Mouse (Mus musculus) lung, postnatal 14 days (tissue): ENCODE measurements at regions not wholly inside any gene's neighbourhood (a gene's known extent, or its start where the extent isn't known, plus 50 kb on each side); places are given as distances from the start of the nearest gene placed in this dataset.
"Not testable (repeated sequence)": the region's sequence is repeated elsewhere in the genome, so short reads cannot be mapped to it uniquely, and the experiment has no call there.

Experiments used
- DNase-seq: peaks from one replicate; pipeline ENCODE4 v3.0.0; 2021

DNA sequence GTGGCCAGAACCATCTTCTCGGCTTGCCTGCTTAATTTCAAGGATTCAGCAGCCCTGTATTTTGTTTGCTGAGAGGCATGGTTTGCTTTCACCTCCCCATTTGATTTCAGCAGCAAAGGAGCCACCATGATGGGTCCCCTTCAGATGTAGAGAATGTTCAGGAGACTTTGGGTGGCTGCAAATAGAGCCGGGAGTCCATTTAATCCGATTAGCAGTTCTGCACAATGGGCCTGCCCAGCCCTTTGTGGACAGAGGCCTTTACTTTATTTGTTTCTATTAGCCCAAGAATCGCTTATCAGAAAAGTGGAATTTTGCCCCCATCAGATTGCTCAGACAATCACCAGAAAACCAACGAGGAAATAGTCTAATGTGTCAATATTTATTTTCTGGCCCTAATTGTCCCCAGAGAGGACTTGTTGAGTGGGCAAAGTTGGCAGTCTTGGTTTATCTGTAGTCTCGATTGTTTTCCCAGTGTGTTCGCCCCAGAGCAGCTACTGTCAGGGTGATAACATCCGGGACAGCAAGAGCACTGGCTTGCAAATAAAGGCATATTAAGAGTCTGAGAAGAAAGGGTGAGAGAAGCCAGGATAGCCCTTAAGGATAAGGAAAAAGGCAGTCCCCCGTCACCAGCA, 130.6 kb upstream of the Kiz start:
- no peak for DNase-seq

- no peak for DNase-seq
These were observed 127.0 kb upstream of the Kiz start for GRCm38 (mm10) chr2:146728693-146729092.

DNA sequence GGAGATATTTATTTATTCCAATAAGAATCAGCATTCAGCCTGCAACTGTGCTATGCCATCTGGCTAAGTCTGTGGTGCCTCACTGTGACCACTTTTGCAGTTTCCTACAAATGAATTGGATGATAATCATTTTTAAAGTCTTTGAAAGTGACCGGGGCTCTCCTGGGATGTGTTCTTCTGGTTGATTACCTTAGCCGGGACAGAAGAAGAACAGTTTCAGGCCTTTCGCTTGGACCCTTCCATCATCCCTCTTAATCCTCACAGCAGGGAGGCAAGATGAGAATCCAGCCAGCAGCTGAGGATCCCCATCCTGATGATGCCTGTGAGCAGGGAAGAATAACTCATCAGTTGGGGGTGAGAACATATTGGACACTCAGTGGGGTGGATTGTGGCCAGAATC, 124.6 kb upstream of the Kiz start:
- DNase-seq: no peak

DNA sequence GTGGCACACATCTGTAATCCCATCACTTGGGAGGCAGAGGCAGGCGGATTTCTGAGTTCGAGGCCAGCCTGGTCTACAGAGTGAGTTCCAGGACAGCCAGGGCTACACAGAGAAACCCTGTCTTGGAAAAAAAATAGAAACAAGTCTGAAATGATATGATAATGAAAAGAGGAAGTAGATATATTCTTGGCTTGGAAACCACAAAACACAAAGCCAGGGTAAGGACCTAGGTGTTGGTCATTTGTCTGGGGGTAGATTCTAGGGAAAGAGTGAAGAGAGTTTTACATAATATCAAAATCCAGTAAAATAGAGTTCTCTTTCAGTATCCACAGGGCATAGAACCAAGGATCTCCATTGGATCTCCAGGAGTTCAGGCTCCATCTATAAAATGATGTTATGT, 122.8 kb upstream of the Kiz start:
- DNase-seq: not testable (repeated sequence)

- DNase-seq: no peak
These were observed 111.3 kb upstream of the Kiz start for GRCm38 (mm10) chr2:146744396-146744795.

- DNase-seq: no peak
These were observed 110.5 kb upstream of the Kiz start for GRCm38 (mm10) chr2:146745012-146745682.

DNA sequence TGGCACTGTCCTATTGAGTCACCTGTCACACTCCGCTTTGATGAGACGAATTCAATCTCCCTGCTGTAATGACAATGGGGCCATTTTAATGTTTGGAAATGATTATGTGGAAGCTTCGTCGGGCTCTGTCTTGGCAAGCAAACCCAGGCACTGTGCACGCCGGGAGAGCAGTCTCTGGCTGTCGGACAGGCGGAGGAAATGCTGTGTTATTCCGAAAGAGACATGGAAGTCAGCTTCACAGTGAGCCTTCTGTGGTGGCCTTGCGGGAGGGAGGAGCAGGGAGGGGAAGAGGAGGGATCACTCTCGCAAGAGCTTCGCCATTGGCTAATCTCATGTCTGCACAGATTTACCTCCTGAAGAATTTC, 110.0 kb upstream of the Kiz start:
- DNase-seq: no peak

DNA sequence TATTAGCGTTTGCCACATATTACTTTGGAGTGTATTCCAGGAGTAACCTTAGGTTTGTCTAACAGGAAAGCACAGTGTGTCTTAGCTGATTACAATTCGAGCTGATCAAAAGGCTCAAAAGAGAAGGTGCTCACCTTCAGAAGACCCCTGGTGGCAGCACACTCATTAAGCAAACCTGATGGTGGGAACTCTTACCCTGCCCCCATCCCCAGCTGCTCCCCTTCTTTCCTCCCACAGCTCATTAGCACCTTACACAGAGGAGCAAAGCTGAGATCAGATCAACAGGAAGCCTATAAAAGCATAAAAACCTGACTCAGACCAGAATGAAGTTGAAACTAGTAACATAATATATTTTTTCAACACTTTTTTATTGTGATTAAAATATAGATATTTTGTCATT, 101.7 kb upstream of the Kiz start:
- DNase-seq: no peak

GRCm38 (mm10) chr2:146763522-146764144, 92.0 kb upstream of the Kiz start:
- DNase-seq: no peak

GRCm38 (mm10) chr2:146764313-146765255, 91.1 kb upstream of the Kiz start:
- peak; percentile 11 for DNase-seq

- no peak for DNase-seq
These were observed 80.8 kb upstream of the Kiz start for GRCm38 (mm10) chr2:146774876-146775275.

GRCm38 (mm10) chr2:146787132-146787810, 68.4 kb upstream of the Kiz start:
- no peak for DNase-seq

- DNase-seq: no peak
These were observed 67.7 kb upstream of the Kiz start for GRCm38 (mm10) chr2:146787811-146788455.

- DNase-seq: no peak
These were observed 62.7 kb upstream of the Kiz start for GRCm38 (mm10) chr2:146792844-146793420.

- no peak for DNase-seq
These were observed 52.7 kb upstream of the Kiz start for GRCm38 (mm10) chr2:146802973-146803372.
